Mouse (Mus musculus) bone marrow macrophage, adult 2 months (primary cell): ENCODE measurements around the gene Krt83.

Source experiments
- CTCF ChIP-seq: IDR thresholded peaks from 2 replicates; pipeline ENCODE4 v1.5.1; 2012; ENCODE audit warnings: low read depth, mild to moderate bottlenecking, low read length, moderate library complexity
- POLR2A ChIP-seq: IDR thresholded peaks from 2 replicates; pipeline ENCODE4 v1.6.1; 2012; ENCODE audit warnings: mild to moderate bottlenecking, low read depth, low read length, borderline replicate concordance

- TF ChIP-seq CTCF (0 out of 2 replicates have a peak, but pooled peaks have one; percentile 21), POLR2A (no peak)
These were observed 32.0 kb downstream of the Krt83 start for GRCm38 (mm10) chr15:101459283-101459682.
